Mouse (Mus musculus): ENCODE data around the gene E2f7. TPM values are rescaled to one million over a fixed set of nuclear protein-coding genes. Genes with fewer than 3 reads are reported as not detected.

E2f7 gene
- polyA plus RNA-seq, 2 experiments, result 1.9 to 7.1 TPM

GRCm38 (mm10) chr10:110795206-110795796, 50.1 kb downstream of the E2f7 start:
- H3K4me2 ChIP-seq (ENCODE audit: low read depth), result no peak overlapping the region
- H3K27ac ChIP-seq, result no peak overlapping the region
- H3K4me3 ChIP-seq (ENCODE audit: insufficient read depth in 1 of 2, low read depth in 2 of 2, low read length in 2 of 2), result no peak overlapping the region
- DNase-seq (ENCODE audit: low read depth in 3 of 3, low spot score in 3 of 3) (no peak), ATAC-seq (ENCODE audit: insufficient read depth) (no peak)
- H3K36me3 ChIP-seq (replicated peaks; ENCODE audit: control insufficient read depth, insufficient read depth, low read depth), result no peaks in the 10 kb centered on the region
- H3K27me3 ChIP-seq (ENCODE audit: control insufficient read depth, insufficient read depth, low read length), result no peaks in the 10 kb centered on the region
- TF ChIP-seq CTCF (IDR thresholded peaks at IDR 0.05; ENCODE audit: low read depth) (no peak), EP300 (IDR thresholded peaks at IDR 0.05; ENCODE audit: low read depth) (no peak)
- WGBS (ENCODE audit: insufficient replicate concordance), result 46% methylated on average over 9 of the region's 9 CpGs
- no peak overlapping the region for H3K9ac ChIP-seq (replicated peaks)
- H3K4me1 ChIP-seq (replicated peaks; ENCODE audit: control insufficient read depth in 2 of 2, insufficient read depth in 2 of 2, low read length in 1 of 2), result peaks cover 0 to 15% of the 10 kb centered on the region in 2 experiments; a peak in 2 of 4 replicates
- no peaks in the 10 kb centered on the region for H3K9me3 ChIP-seq (ENCODE audit: control insufficient read depth, low read length)

- TF ChIP-seq CTCF (IDR thresholded peaks at IDR 0.05; ENCODE audit: low read depth), result no peak
- no peak for TF ChIP-seq EP300 (IDR thresholded peaks at IDR 0.05; ENCODE audit: low read depth)
- no peak overlapping the region for H3K9ac ChIP-seq (replicated peaks)
- peaks cover 0 to 2% of the 10 kb centered on the region in 2 experiments; a peak in 1 of 4 replicates for H3K4me1 ChIP-seq (replicated peaks; ENCODE audit: control insufficient read depth in 2 of 2, insufficient read depth in 2 of 2, low read length in 1 of 2)
- no peak for ATAC-seq (ENCODE audit: insufficient read depth)
- no peak for DNase-seq (ENCODE audit: low read depth in 3 of 3, low spot score in 3 of 3)
- 43% methylated on average over 3 of the region's 3 CpGs for WGBS (ENCODE audit: insufficient replicate concordance)
- no peaks in the 10 kb centered on the region for H3K36me3 ChIP-seq (replicated peaks; ENCODE audit: control insufficient read depth, insufficient read depth, low read depth)
- no peak overlapping the region for H3K4me2 ChIP-seq (ENCODE audit: low read depth)
- no peak overlapping the region for H3K27ac ChIP-seq
- H3K9me3 ChIP-seq (ENCODE audit: control insufficient read depth, low read length), result no peaks in the 10 kb centered on the region
- H3K4me3 ChIP-seq (ENCODE audit: insufficient read depth in 1 of 2, low read depth in 2 of 2, low read length in 2 of 2), result no peak overlapping the region
- H3K27me3 ChIP-seq (ENCODE audit: control insufficient read depth, insufficient read depth, low read length), result no peaks in the 10 kb centered on the region
These were observed 56.1 kb downstream of the E2f7 start for GRCm38 (mm10) chr10:110801296-110801695.

GRCm38 (mm10) chr10:110804279-110805024, 59.2 kb downstream of the E2f7 start:
- Histone ChIP-seq H3K4me2 (ENCODE audit: low read depth) (no peak overlapping the region), H3K27me3 (ENCODE audit: control insufficient read depth, insufficient read depth, low read length) (no peaks in the 10 kb centered on the region), H3K4me3 (ENCODE audit: insufficient read depth in 1 of 2, low read depth in 2 of 2, low read length in 2 of 2) (no peak overlapping the region), H3K4me1 (replicated peaks; ENCODE audit: control insufficient read depth in 2 of 2, insufficient read depth in 2 of 2, low read length in 1 of 2) (peaks cover 0 to 2% of the 10 kb centered on the region in 2 experiments; a peak in 1 of 4 replicates), H3K36me3 (replicated peaks; ENCODE audit: control insufficient read depth, insufficient read depth, low read depth) (no peaks in the 10 kb centered on the region), H3K9ac (replicated peaks) (no peak overlapping the region), H3K27ac (no peak overlapping the region), H3K9me3 (ENCODE audit: control insufficient read depth, low read length) (no peaks in the 10 kb centered on the region)
- TF ChIP-seq EP300 (IDR thresholded peaks at IDR 0.05; ENCODE audit: low read depth), result no peak
- no peak for TF ChIP-seq CTCF (IDR thresholded peaks at IDR 0.05; ENCODE audit: low read depth)
- DNase-seq (ENCODE audit: low read depth in 3 of 3, low spot score in 3 of 3), result no peak
- 69% methylated on average over 11 of the region's 11 CpGs for WGBS (ENCODE audit: insufficient replicate concordance)
- no peak for ATAC-seq (ENCODE audit: insufficient read depth)

GRCm38 (mm10) chr10:110805025-110805740, 59.9 kb downstream of the E2f7 start:
- Histone ChIP-seq H3K4me2 (ENCODE audit: low read depth) (no peak overlapping the region), H3K4me1 (replicated peaks; ENCODE audit: control insufficient read depth in 2 of 2, insufficient read depth in 2 of 2, low read length in 1 of 2) (peaks cover 0 to 2% of the 10 kb centered on the region in 2 experiments; a peak in 1 of 4 replicates), H3K36me3 (replicated peaks; ENCODE audit: control insufficient read depth, insufficient read depth, low read depth) (no peaks in the 10 kb centered on the region), H3K4me3 (ENCODE audit: insufficient read depth in 1 of 2, low read depth in 2 of 2, low read length in 2 of 2) (no peak overlapping the region), H3K9me3 (ENCODE audit: control insufficient read depth, low read length) (no peaks in the 10 kb centered on the region), H3K9ac (replicated peaks) (no peak overlapping the region), H3K27ac (no peak overlapping the region), H3K27me3 (ENCODE audit: control insufficient read depth, insufficient read depth, low read length) (no peaks in the 10 kb centered on the region)
- ATAC-seq (ENCODE audit: insufficient read depth) (no peak), DNase-seq (ENCODE audit: low read depth in 3 of 3, low spot score in 3 of 3) (no peak)
- 41% methylated on average over 5 of the region's 5 CpGs for WGBS (ENCODE audit: insufficient replicate concordance)
- no peak for TF ChIP-seq EP300 (IDR thresholded peaks at IDR 0.05; ENCODE audit: low read depth)
- TF ChIP-seq CTCF (IDR thresholded peaks at IDR 0.05; ENCODE audit: low read depth), result no peak

- H3K27me3 ChIP-seq (ENCODE audit: control insufficient read depth, insufficient read depth, low read length), result no peaks in the 10 kb centered on the region
- no peaks in the 10 kb centered on the region for H3K36me3 ChIP-seq (replicated peaks; ENCODE audit: control insufficient read depth, insufficient read depth, low read depth)
- no peak overlapping the region for H3K27ac ChIP-seq
- H3K4me3 ChIP-seq (ENCODE audit: insufficient read depth in 1 of 2, low read depth in 2 of 2, low read length in 2 of 2), result no peak overlapping the region
- no peak for DNase-seq (ENCODE audit: low read depth in 3 of 3, low spot score in 3 of 3)
- H3K9me3 ChIP-seq (ENCODE audit: control insufficient read depth, low read length), result no peaks in the 10 kb centered on the region
- no peak overlapping the region for H3K9ac ChIP-seq (replicated peaks)
- TF ChIP-seq EP300 (IDR thresholded peaks at IDR 0.05; ENCODE audit: low read depth) (no peak), CTCF (IDR thresholded peaks at IDR 0.05; ENCODE audit: low read depth) (no peak)
- WGBS (ENCODE audit: insufficient replicate concordance), result 69% methylated on average over 8 of the region's 8 CpGs
- H3K4me2 ChIP-seq (ENCODE audit: low read depth), result no peak overlapping the region
- no peak for ATAC-seq (ENCODE audit: insufficient read depth)
- peaks cover 0 to 2% of the 10 kb centered on the region in 2 experiments; a peak in 1 of 4 replicates for H3K4me1 ChIP-seq (replicated peaks; ENCODE audit: control insufficient read depth in 2 of 2, insufficient read depth in 2 of 2, low read length in 1 of 2)
These were observed 61.2 kb downstream of the E2f7 start for GRCm38 (mm10) chr10:110806471-110806870.

All from liver, embryonic 14.5 days (tissue).